Mouse (Mus musculus): ENCODE measurements around the gene Fbxl17. TPM values are rescaled to one million over a fixed set of nuclear protein-coding genes. Genes with fewer than 3 reads are reported as not detected.

Gene Fbxl17
- total and polyA plus RNA-seq, 3 experiments: 5.0 to 9.7 TPM; not detected in 1

DNA sequence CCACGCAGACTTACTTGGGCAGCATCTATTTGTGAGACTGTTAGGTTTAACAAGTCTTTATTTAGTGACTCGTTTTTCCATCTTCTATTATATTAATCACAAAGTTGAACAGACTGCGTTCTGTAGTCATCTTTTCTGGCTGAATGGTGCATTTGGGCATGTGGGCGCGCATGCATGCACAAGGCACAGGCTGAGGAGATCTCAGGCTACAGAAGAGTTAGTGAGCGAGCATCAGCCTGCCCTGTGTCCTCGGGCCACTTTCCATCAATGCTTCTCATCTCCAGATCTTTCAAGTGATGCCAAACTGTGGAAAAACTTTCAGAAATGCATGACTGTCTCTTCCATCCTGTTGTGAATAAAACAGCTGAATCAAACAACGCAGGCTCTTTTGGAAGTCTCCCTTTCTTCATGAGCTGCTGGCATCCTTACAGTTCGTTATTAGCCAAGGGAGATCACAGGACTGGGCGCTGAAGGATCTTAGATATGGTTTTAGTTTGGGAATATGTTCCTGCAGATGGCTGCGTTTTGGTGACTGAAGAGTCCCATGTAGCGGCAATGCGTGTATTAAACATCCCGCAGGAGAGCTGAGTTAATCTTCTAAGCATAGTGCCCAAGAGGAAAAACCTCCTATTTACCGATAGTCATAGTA lies 442.0 kb downstream of the Fbxl17 start:
- no peaks in the 10 kb centered on the region for H3K36me3 ChIP-seq (ENCODE audit: control insufficient read depth in 1 of 2, insufficient read depth in 2 of 2, low read length in 2 of 2)
- H3K79me2 ChIP-seq (ENCODE audit: control insufficient read depth, insufficient read depth, low read length, poor library complexity): no peaks in the 10 kb centered on the region
- no peaks in the 10 kb centered on the region for H3K4me1 ChIP-seq (ENCODE audit: control insufficient read depth in 1 of 2, insufficient read depth in 2 of 2, low read length in 2 of 2)
- H3K9me3 ChIP-seq (replicated peaks; ENCODE audit: insufficient read depth, low read length): no peaks in the 10 kb centered on the region
- TF ChIP-seq CHD2 (IDR thresholded peaks at IDR 0.05; ENCODE audit: low read length) (no peak), UBTF (IDR thresholded peaks at IDR 0.05; ENCODE audit: borderline replicate concordance, insufficient read depth, low read depth, low read length) (no peak), MAZ (IDR thresholded peaks at IDR 0.05; ENCODE audit: low read depth, low read length) (no peak), GABPA (IDR thresholded peaks at IDR 0.05; ENCODE audit: low read depth, low read length) (no peak), TBP (IDR thresholded peaks at IDR 0.05; ENCODE audit: low read depth, low read length) (no peak), SIN3A (IDR thresholded peaks at IDR 0.05; ENCODE audit: low read length) (no peak), SMC3 (IDR thresholded peaks at IDR 0.05; ENCODE audit: low read depth, low read length) (no peak), ZKSCAN1 (IDR thresholded peaks at IDR 0.05; ENCODE audit: low read depth, low read length) (no peak)
- no peak overlapping the region for H3K4me3 ChIP-seq (ENCODE audit: control insufficient read depth in 1 of 2, insufficient read depth in 1 of 2, low read depth in 2 of 2, low read length in 2 of 2)
- no peak overlapping the region for H3K9ac ChIP-seq (ENCODE audit: control insufficient read depth, low read depth, low read length, poor library complexity, severe bottlenecking)
- no peaks in the 10 kb centered on the region for H3K27me3 ChIP-seq (ENCODE audit: control insufficient read depth in 1 of 2, insufficient read depth in 2 of 2, low read length in 2 of 2)
- H3K27ac ChIP-seq (ENCODE audit: control insufficient read depth, low read depth, low read length): no peak overlapping the region
- no peak for DNase-seq (ENCODE audit: low read depth, low spot score)

DNA sequence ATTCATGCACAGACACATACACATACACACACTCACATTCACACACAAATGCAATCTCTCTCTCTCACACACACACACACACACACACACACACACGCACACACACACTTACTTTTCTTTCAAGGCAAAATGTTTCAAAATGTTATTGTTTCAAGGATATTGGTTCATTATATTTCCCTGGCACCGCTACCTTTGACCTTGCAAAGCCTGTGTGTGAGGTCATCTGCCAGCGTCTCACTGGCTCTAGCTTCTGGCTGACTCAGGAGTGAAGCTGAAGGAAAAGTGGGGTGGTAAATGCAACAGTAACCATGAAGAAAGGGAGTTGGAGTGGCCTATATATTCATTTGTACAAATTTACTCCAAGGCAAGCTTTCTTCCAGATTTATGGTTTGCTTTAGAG lies 442.8 kb downstream of the Fbxl17 start:
- no peaks in the 10 kb centered on the region for H3K79me2 ChIP-seq (ENCODE audit: control insufficient read depth, insufficient read depth, low read length, poor library complexity)
- H3K9me3 ChIP-seq (replicated peaks; ENCODE audit: insufficient read depth, low read length): no peaks in the 10 kb centered on the region
- H3K4me3 ChIP-seq (ENCODE audit: control insufficient read depth in 1 of 2, insufficient read depth in 1 of 2, low read depth in 2 of 2, low read length in 2 of 2): no peak overlapping the region
- no peak for TF ChIP-seq ELF1 (IDR thresholded peaks at IDR 0.05; ENCODE audit: low read depth, low read length)
- H3K36me3 ChIP-seq (ENCODE audit: control insufficient read depth in 1 of 2, insufficient read depth in 2 of 2, low read length in 2 of 2): no peaks in the 10 kb centered on the region
- H3K27me3 ChIP-seq (ENCODE audit: control insufficient read depth in 1 of 2, insufficient read depth in 2 of 2, low read length in 2 of 2): no peaks in the 10 kb centered on the region
- H3K4me1 ChIP-seq (ENCODE audit: control insufficient read depth in 1 of 2, insufficient read depth in 2 of 2, low read length in 2 of 2): no peaks in the 10 kb centered on the region
- DNase-seq (ENCODE audit: low read depth, low spot score): no peak
- no peak overlapping the region for H3K27ac ChIP-seq (ENCODE audit: control insufficient read depth, low read depth, low read length)
- H3K9ac ChIP-seq (ENCODE audit: control insufficient read depth, low read depth, low read length, poor library complexity, severe bottlenecking): no peak overlapping the region

DNA sequence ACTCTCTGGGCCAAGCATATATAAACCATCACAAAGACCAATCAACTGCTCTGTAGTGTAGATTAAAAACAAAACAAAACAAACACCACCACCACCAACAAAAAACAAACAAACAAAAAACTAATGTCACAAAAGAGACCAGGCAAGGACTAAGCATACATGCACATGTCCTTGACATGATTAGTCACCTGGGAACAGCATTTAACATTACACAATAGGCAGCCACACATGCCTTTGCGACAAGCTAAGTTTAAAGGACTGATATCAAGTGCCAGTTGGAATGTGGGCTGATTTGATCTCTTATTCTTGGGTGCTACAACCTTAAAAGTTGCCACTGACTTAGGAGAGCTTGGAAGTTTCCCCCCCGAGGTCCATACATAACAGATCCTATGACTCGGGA lies 446.5 kb downstream of the Fbxl17 start:
- no peaks in the 10 kb centered on the region for H3K36me3 ChIP-seq (ENCODE audit: control insufficient read depth in 1 of 2, insufficient read depth in 2 of 2, low read length in 2 of 2)
- H3K79me2 ChIP-seq (ENCODE audit: control insufficient read depth, insufficient read depth, low read length, poor library complexity): no peaks in the 10 kb centered on the region
- H3K4me3 ChIP-seq (ENCODE audit: control insufficient read depth in 1 of 2, insufficient read depth in 1 of 2, low read depth in 2 of 2, low read length in 2 of 2): no peak overlapping the region
- H3K9ac ChIP-seq (ENCODE audit: control insufficient read depth, low read depth, low read length, poor library complexity, severe bottlenecking): no peak overlapping the region
- no peak for DNase-seq (ENCODE audit: low read depth, low spot score)
- no peaks in the 10 kb centered on the region for H3K9me3 ChIP-seq (replicated peaks; ENCODE audit: insufficient read depth, low read length)
- no peaks in the 10 kb centered on the region for H3K4me1 ChIP-seq (ENCODE audit: control insufficient read depth in 1 of 2, insufficient read depth in 2 of 2, low read length in 2 of 2)
- TF ChIP-seq USF2 (IDR thresholded peaks at IDR 0.05; ENCODE audit: borderline replicate concordance in 1 of 2, insufficient read depth in 1 of 2, low read depth in 1 of 2, low read length in 2 of 2) (no peak), POLR2AphosphoS5 (IDR thresholded peaks at IDR 0.05; ENCODE audit: borderline replicate concordance, low read depth, low read length) (no peak), MAX (IDR thresholded peaks at IDR 0.05; ENCODE audit: low read length) (no peak), UBTF (IDR thresholded peaks at IDR 0.05; ENCODE audit: borderline replicate concordance, insufficient read depth, low read depth, low read length) (no peak), E2F4 (IDR thresholded peaks at IDR 0.05; ENCODE audit: borderline replicate concordance, low read depth, low read length) (no peak), NELFE (IDR thresholded peaks at IDR 0.05; ENCODE audit: low read depth, low read length) (no peak), SIN3A (IDR thresholded peaks at IDR 0.05; ENCODE audit: low read length) (no peak), GATA1 (IDR thresholded peaks at IDR 0.05; ENCODE audit: low read depth, low read length) (no peak), JUND (IDR thresholded peaks at IDR 0.05; ENCODE audit: low read depth, low read length) (no peak), MYC (IDR thresholded peaks at IDR 0.05; ENCODE audit: low read depth, low read length) (no peak), MAZ (IDR thresholded peaks at IDR 0.05; ENCODE audit: low read depth, low read length) (no peak), POLR2AphosphoS2 (IDR thresholded peaks at IDR 0.05; ENCODE audit: low read length) (no peak), ETS1 (IDR thresholded peaks at IDR 0.05; ENCODE audit: low read depth, low read length) (no peak)
- H3K27ac ChIP-seq (ENCODE audit: control insufficient read depth, low read depth, low read length): no peak overlapping the region
- H3K27me3 ChIP-seq (ENCODE audit: control insufficient read depth in 1 of 2, insufficient read depth in 2 of 2, low read length in 2 of 2): no peaks in the 10 kb centered on the region

Data from MEL (cell line).